Mouse (Mus musculus): Measurements from ENCODE around the gene Aaed1.

DNA sequence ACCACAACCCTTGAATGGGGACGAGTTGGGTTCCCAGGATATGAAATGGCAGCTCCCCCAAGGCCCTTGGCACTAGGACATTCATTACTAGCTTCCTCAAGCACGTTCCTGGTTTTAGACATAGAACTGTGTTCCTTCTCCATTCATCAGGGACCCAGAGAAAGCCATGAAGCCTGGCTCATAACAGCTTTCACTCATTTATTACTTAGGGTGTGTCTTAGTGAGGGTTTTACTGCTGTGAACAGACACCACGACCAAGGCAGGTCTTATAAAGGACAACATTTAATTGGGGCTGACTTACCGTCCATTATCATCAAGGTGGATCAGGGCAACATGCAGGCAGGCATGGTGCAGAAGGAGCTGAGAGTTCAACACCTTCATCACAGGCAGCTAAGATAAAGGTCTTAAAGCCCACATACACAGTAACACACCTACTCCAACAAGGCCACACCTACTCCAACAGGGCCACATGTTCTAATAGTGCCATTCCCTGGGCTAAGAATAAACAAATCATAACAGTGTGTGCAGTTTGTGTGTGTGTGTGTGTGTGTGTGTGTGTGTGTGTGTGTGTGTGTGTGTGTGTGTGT lies 23.1 kb upstream of the Aaed1 start:
- no peak for TF ChIP-seq CTCF (IDR thresholded peaks at IDR 0.05; ENCODE audit: control insufficient read depth, insufficient read depth, insufficient replicate concordance, low read depth, low read length)
- no peak for TF ChIP-seq POLR2A (IDR thresholded peaks at IDR 0.05; ENCODE audit: control insufficient read depth, low read depth, low read length)

All from testis, adult 2 months (tissue).